Mouse (Mus musculus): ENCODE results near the gene Cox10. TPM values are rescaled to one million over a fixed set of nuclear protein-coding genes. Genes with fewer than 3 reads are reported as not detected.

The Cox10 gene
- polyA plus RNA-seq, 1 experiment: 21.8 TPM

GRCm38 (mm10) chr11:64071536-64071935 lies 7.7 kb downstream of the Cox10 start:
- Histone ChIP-seq H3K36me3 (ENCODE audit: control insufficient read depth, insufficient read depth, low read length) (peaks cover 6% of the 10 kb centered on the region), H3K4me1 (ENCODE audit: control insufficient read depth, insufficient read depth, low read length) (no peaks in the 10 kb centered on the region), H3K27me3 (replicated peaks; ENCODE audit: control insufficient read depth, insufficient read depth, low read length) (no peaks in the 10 kb centered on the region), H3K27ac (ENCODE audit: insufficient read depth, low read depth, low read length) (no peak overlapping the region), H3K4me3 (ENCODE audit: insufficient read depth, low read depth, low read length) (no peak overlapping the region)
- 93% methylated on average over 12 of the region's 12 CpGs for WGBS
- no peak for DNase-seq
- no peak for TF ChIP-seq POLR2A (IDR thresholded peaks at IDR 0.05; ENCODE audit: low read depth, low read length)
- no peak for TF ChIP-seq CTCF (conservative IDR thresholded peaks at IDR 0.05; ENCODE audit: insufficient read depth, insufficient read length, low read depth, low read length)

- Histone ChIP-seq H3K4me3 (ENCODE audit: insufficient read depth, low read depth, low read length) (no peak overlapping the region), H3K4me1 (ENCODE audit: control insufficient read depth, insufficient read depth, low read length) (no peaks in the 10 kb centered on the region), H3K36me3 (ENCODE audit: control insufficient read depth, insufficient read depth, low read length) (peaks cover 6% of the 10 kb centered on the region), H3K27me3 (replicated peaks; ENCODE audit: control insufficient read depth, insufficient read depth, low read length) (no peaks in the 10 kb centered on the region), H3K27ac (ENCODE audit: insufficient read depth, low read depth, low read length) (no peak overlapping the region)
- TF ChIP-seq POLR2A (IDR thresholded peaks at IDR 0.05; ENCODE audit: low read depth, low read length) (no peak), CTCF (conservative IDR thresholded peaks at IDR 0.05; ENCODE audit: insufficient read depth, insufficient read length, low read depth, low read length) (no peak)
- DNase-seq: no peak
- WGBS: 92% methylated on average over 2 of the region's 2 CpGs
These were observed 13.3 kb downstream of the Cox10 start for GRCm38 (mm10) chr11:64066001-64066400.

GRCm38 (mm10) chr11:64063130-64063529 lies 16.1 kb downstream of the Cox10 start:
- Histone ChIP-seq H3K4me3 (ENCODE audit: insufficient read depth, low read depth, low read length) (no peak overlapping the region), H3K4me1 (ENCODE audit: control insufficient read depth, insufficient read depth, low read length) (no peaks in the 10 kb centered on the region), H3K27ac (ENCODE audit: insufficient read depth, low read depth, low read length) (no peak overlapping the region), H3K27me3 (replicated peaks; ENCODE audit: control insufficient read depth, insufficient read depth, low read length) (no peaks in the 10 kb centered on the region), H3K36me3 (ENCODE audit: control insufficient read depth, insufficient read depth, low read length) (no peaks in the 10 kb centered on the region; the same call in 1 of the 2 replicates)
- no peak for DNase-seq
- TF ChIP-seq CTCF (conservative IDR thresholded peaks at IDR 0.05; ENCODE audit: insufficient read depth, insufficient read length, low read depth, low read length): no peak
- no peak for TF ChIP-seq POLR2A (IDR thresholded peaks at IDR 0.05; ENCODE audit: low read depth, low read length)
- 78% methylated on average over 3 of the region's 3 CpGs for WGBS

GRCm38 (mm10) chr11:64062226-64062625 lies 17.0 kb downstream of the Cox10 start:
- H3K36me3 ChIP-seq (ENCODE audit: control insufficient read depth, insufficient read depth, low read length): no peaks in the 10 kb centered on the region; the same call in 1 of the 2 replicates
- no peak overlapping the region for H3K27ac ChIP-seq (ENCODE audit: insufficient read depth, low read depth, low read length)
- no peak overlapping the region for H3K4me3 ChIP-seq (ENCODE audit: insufficient read depth, low read depth, low read length)
- DNase-seq: no peak
- no peak for TF ChIP-seq POLR2A (IDR thresholded peaks at IDR 0.05; ENCODE audit: low read depth, low read length)
- TF ChIP-seq CTCF (conservative IDR thresholded peaks at IDR 0.05; ENCODE audit: insufficient read depth, insufficient read length, low read depth, low read length): no peak
- no peaks in the 10 kb centered on the region for H3K4me1 ChIP-seq (ENCODE audit: control insufficient read depth, insufficient read depth, low read length)
- no peaks in the 10 kb centered on the region for H3K27me3 ChIP-seq (replicated peaks; ENCODE audit: control insufficient read depth, insufficient read depth, low read length)
- WGBS: 95% methylated on average over 4 of the region's 4 CpGs

GRCm38 (mm10) chr11:64059305-64059704 lies 20.0 kb downstream of the Cox10 start:
- 68% methylated on average over 2 of the region's 2 CpGs for WGBS
- H3K4me1 ChIP-seq (ENCODE audit: control insufficient read depth, insufficient read depth, low read length): no peaks in the 10 kb centered on the region
- no peaks in the 10 kb centered on the region for H3K27me3 ChIP-seq (replicated peaks; ENCODE audit: control insufficient read depth, insufficient read depth, low read length)
- TF ChIP-seq CTCF (conservative IDR thresholded peaks at IDR 0.05; ENCODE audit: insufficient read depth, insufficient read length, low read depth, low read length) (no peak), POLR2A (IDR thresholded peaks at IDR 0.05; ENCODE audit: low read depth, low read length) (no peak)
- H3K36me3 ChIP-seq (ENCODE audit: control insufficient read depth, insufficient read depth, low read length): no peaks in the 10 kb centered on the region; the same call in 1 of the 2 replicates
- H3K4me3 ChIP-seq (ENCODE audit: insufficient read depth, low read depth, low read length): no peak overlapping the region
- H3K27ac ChIP-seq (ENCODE audit: insufficient read depth, low read depth, low read length): no peak overlapping the region
- no peak for DNase-seq

GRCm38 (mm10) chr11:64058474-64058873 lies 20.8 kb downstream of the Cox10 start:
- WGBS: 95% methylated on average over 3 of the region's 3 CpGs
- no peak for TF ChIP-seq POLR2A (IDR thresholded peaks at IDR 0.05; ENCODE audit: low read depth, low read length)
- no peak for TF ChIP-seq CTCF (conservative IDR thresholded peaks at IDR 0.05; ENCODE audit: insufficient read depth, insufficient read length, low read depth, low read length)
- no peak overlapping the region for H3K27ac ChIP-seq (ENCODE audit: insufficient read depth, low read depth, low read length)
- no peak overlapping the region for H3K4me3 ChIP-seq (ENCODE audit: insufficient read depth, low read depth, low read length)
- no peaks in the 10 kb centered on the region for H3K27me3 ChIP-seq (replicated peaks; ENCODE audit: control insufficient read depth, insufficient read depth, low read length)
- DNase-seq: no peak
- no peaks in the 10 kb centered on the region; the same call in 1 of the 2 replicates for H3K36me3 ChIP-seq (ENCODE audit: control insufficient read depth, insufficient read depth, low read length)
- H3K4me1 ChIP-seq (ENCODE audit: control insufficient read depth, insufficient read depth, low read length): no peaks in the 10 kb centered on the region

- H3K36me3 ChIP-seq (ENCODE audit: control insufficient read depth, insufficient read depth, low read length): no peaks in the 10 kb centered on the region
- WGBS: 89% methylated on average over 5 of the region's 5 CpGs
- no peak for DNase-seq
- H3K27ac ChIP-seq (ENCODE audit: insufficient read depth, low read depth, low read length): no peak overlapping the region
- no peaks in the 10 kb centered on the region for H3K4me1 ChIP-seq (ENCODE audit: control insufficient read depth, insufficient read depth, low read length)
- H3K27me3 ChIP-seq (replicated peaks; ENCODE audit: control insufficient read depth, insufficient read depth, low read length): no peaks in the 10 kb centered on the region
- H3K4me3 ChIP-seq (ENCODE audit: insufficient read depth, low read depth, low read length): no peak overlapping the region
- TF ChIP-seq CTCF (conservative IDR thresholded peaks at IDR 0.05; ENCODE audit: insufficient read depth, insufficient read length, low read depth, low read length) (no peak), POLR2A (IDR thresholded peaks at IDR 0.05; ENCODE audit: low read depth, low read length) (no peak)
These were observed 25.9 kb downstream of the Cox10 start for GRCm38 (mm10) chr11:64053371-64053770.

Data from kidney, adult 2 months (tissue).